In genomic region chr7:125214036-125214435, GRCm38 (mm10) we compare ENCODE assay signal across 20 mouse cellular contexts.
DNase-seq lines count a peak whose midpoint lies in the region; TF ChIP-seq lines count a peak whose summit lies in the region.
"Had no signal": no experiment of that assay in that cellular context is flagged by ENCODE, and none has a peak within 500 bp of the region (broad histone marks: within the 10 kb centered on the region; RNA-seq: fewer than 3 reads in every experiment).

No protein-coding gene starts in this region.

- H3K4me1 ChIP-seq in heart, embryonic 10.5 days: no peaks in the 10 kb centered on the region
- no peaks in the 10 kb centered on the region; the same call in 1 of the 2 replicates for H3K4me1 ChIP-seq in testis, adult 2 months (ENCODE audit: control insufficient read depth, insufficient read depth, low read length)

- intact Hi-C loops in heart, postnatal 36 days (cut with DNase I): no loop called here

- H3K36me3 ChIP-seq in heart, embryonic 10.5 days: no peaks in the 10 kb centered on the region
- no peaks in the 10 kb centered on the region for H3K36me3 ChIP-seq in testis, adult 2 months (ENCODE audit: control insufficient read depth, insufficient read depth, low read length)
- H3K36me3 ChIP-seq: G1E had no signal

- 76% methylated on average over 6 of the region's 6 CpGs for WGBS in heart, embryonic 10.5 days

- DNase-seq in heart, adult 11 months: peak; percentile 69
- DNase-seq in heart, adult 9 months (ENCODE audit: low spot score in 2 of 2): no peak
- peak; percentile 69 for DNase-seq in heart, embryonic 10.5 days (ENCODE audit: low spot score)
- DNase-seq in heart, postnatal 36 days: no peak
- no peak for DNase-seq in testis, postnatal 10 days (ENCODE audit: low spot score)
- DNase-seq in 3134 (ENCODE audit: extremely low read depth, insufficient read length, low spot score): peak; percentile 2
- no peak for DNase-seq in kidney, postnatal 4 days
- DNase-seq: adrenal gland, adult 2 months; adrenal gland, adult 8-10 months; adrenal gland, postnatal 10 days; adrenal gland, postnatal 14 days; adrenal gland, postnatal 25 days; adrenal gland, postnatal 36 days; B cell, adult 2 months; cerebellum, adult 11 months; cerebellum, adult 11-12 months; cerebellum, adult 18-20 months had no signal

- no peak for TF ChIP-seq POLR2A in testis, adult 2 months (IDR thresholded peaks at IDR 0.05; ENCODE audit: control insufficient read depth, low read depth, low read length)

- no peak overlapping the region for H3K27ac ChIP-seq in heart, embryonic 10.5 days
- H3K27ac ChIP-seq in testis, adult 2 months (ENCODE audit: control insufficient read depth, insufficient read depth, low read depth, low read length): no peak overlapping the region

- H3K27me3 ChIP-seq in heart, embryonic 10.5 days (ENCODE audit: insufficient read depth, poor library complexity, severe bottlenecking): no peaks in the 10 kb centered on the region
- no peaks in the 10 kb centered on the region for H3K27me3 ChIP-seq in testis, adult 2 months (ENCODE audit: control insufficient read depth, insufficient read depth, low read length)
- H3K27me3 ChIP-seq: Patski had no signal

- H3K9me3 ChIP-seq in heart, embryonic 10.5 days: no peaks in the 10 kb centered on the region
- H3K9me3 ChIP-seq: G1E had no signal

- H3K4me3 ChIP-seq in heart, embryonic 10.5 days: no peak overlapping the region
- H3K4me3 ChIP-seq in testis, adult 2 months (ENCODE audit: control insufficient read depth, low read depth, low read length): peak overlapping the region; percentile 79

- TF ChIP-seq CTCF in testis, adult 2 months (IDR thresholded peaks at IDR 0.05; ENCODE audit: control insufficient read depth, insufficient read depth, insufficient replicate concordance, low read depth, low read length): no peak

Comparison
In these comparisons a context has a peak if more than half of its experiments do, and no peak if none do; other contexts are left out.
1. DNase-seq: peak in heart, adult 11 months (single experiment), heart, embryonic 10.5 days (single experiment) and 3134 (single experiment); none in heart, adult 9 months (0 of 2), heart, postnatal 36 days (0 of 2), testis, postnatal 10 days (single experiment) and kidney, postnatal 4 days (0 of 2).